Mouse (Mus musculus) lung, embryonic 16.5 days (tissue): ENCODE results near the gene Itsn1. TPM values are rescaled to one million over a fixed set of nuclear protein-coding genes. Genes with fewer than 3 reads are reported as not detected.

ENCODE experiments used
- ATAC-seq: fragments of 200-750 bp; cut with Nextera tagmentation; 2 replicates; pipeline ENCODE4 v1.8.0; 2017; ENCODE audit warnings: low read depth, mild to moderate bottlenecking, moderate library complexity
- H3K27ac ChIP-seq: fragments of 300-500 bp; sonication (generic); 2 replicates; pipeline ENCODE4 v1.5.1; 2014; ENCODE audit warnings: mild to moderate bottlenecking, control low read depth, low read length
- H3K27me3 ChIP-seq: fragments of 300-500 bp; sonication (generic); 2 replicates; pipeline ENCODE4 v1.6.1; 2014; ENCODE audit warnings: low read depth, low read length, mixed read lengths; ENCODE audit not compliant: control insufficient read depth, insufficient read depth
- H3K36me3 ChIP-seq: fragments of 300-500 bp; sonication (generic); 2 replicates; pipeline ENCODE4 v1.6.1; 2014; ENCODE audit warnings: low read length; ENCODE audit not compliant: control insufficient read depth, insufficient read depth
- H3K4me1 ChIP-seq: fragments of 300-500 bp; sonication (generic); replicated peaks from 2 replicates; pipeline ENCODE4 v1.6.1; 2014; ENCODE audit warnings: low read length, mixed read lengths; ENCODE audit not compliant: control insufficient read depth, insufficient read depth
- H3K4me2 ChIP-seq: fragments of 300-500 bp; sonication (generic); 2 replicates; pipeline ENCODE4 v1.6.1; 2014; ENCODE audit warnings: low read depth, low read length, control low read depth
- H3K4me3 ChIP-seq: fragments of 300-500 bp; sonication (generic); 2 replicates; pipeline ENCODE4 v1.5.1; 2014; ENCODE audit warnings: mild to moderate bottlenecking, low read length, control low read depth
- H3K9ac ChIP-seq: fragments of 300-500 bp; sonication (generic); 2 replicates; pipeline ENCODE4 v1.6.1; 2014; ENCODE audit warnings: low read length, control low read depth
- H3K9me3 ChIP-seq: fragments of 300-500 bp; sonication (generic); 2 replicates; pipeline ENCODE4 v1.6.1; 2016; ENCODE audit warnings: low read length; ENCODE audit not compliant: control insufficient read depth
- WGBS: fragments of 180-500 bp; shearing (Covaris S2); extraction: QIAGEN DNeasy Blood & Tissue Kit; methylation state at CpG from one replicate; pipeline ENCODE4 v1.1.7; 2014; 5-methylcytosine and 5-hydroxymethylcytosine counted together
- polyA plus RNA-seq: library from polyadenylated mRNA; unstranded; fragments of >200 nt; fragmentation: Nextera tagmentation; extraction: Ambion mirVana; gene quantifications from 2 replicates; pipeline ENCODE4 v1.2.1, GENCODE M21; 2015

Itsn1 gene
- polyA plus RNA-seq, 1 experiment from 2014 or later = 17.8 TPM

GRCm38 (mm10) chr16:91761761-91762160, 32.7 kb downstream of the Itsn1 start:
- no peak for ATAC-seq
- no peak overlapping the region for H3K9ac ChIP-seq
- WGBS = 59% methylated on average over 3 of the region's 3 CpGs
- H3K4me2 ChIP-seq = no peak overlapping the region
- H3K9me3 ChIP-seq = no peaks in the 10 kb centered on the region
- H3K27me3 ChIP-seq = no peaks in the 10 kb centered on the region
- H3K36me3 ChIP-seq = no peaks in the 10 kb centered on the region
- no peak overlapping the region for H3K4me3 ChIP-seq
- no peak overlapping the region for H3K27ac ChIP-seq
- H3K4me1 ChIP-seq = peaks cover 15% of the 10 kb centered on the region

DNA sequence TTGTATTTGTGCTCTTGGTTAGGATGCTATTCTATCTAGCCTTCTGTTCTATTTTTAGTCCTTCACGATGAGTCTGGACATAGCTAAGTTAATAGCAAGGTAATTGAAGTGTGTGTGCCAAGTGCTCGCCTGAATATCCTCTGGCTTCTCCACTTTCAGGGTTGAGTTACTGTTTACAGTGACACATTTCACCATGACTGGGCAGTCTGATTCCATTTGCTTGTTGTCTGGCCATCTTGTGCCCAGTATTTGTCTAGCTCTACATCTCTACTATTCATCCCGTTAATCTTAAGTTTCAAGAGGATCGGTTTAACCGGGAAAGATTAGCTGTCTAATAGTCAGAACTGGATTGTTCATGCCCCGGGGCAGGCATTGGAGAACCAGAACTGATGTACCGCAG, 33.4 kb downstream of the Itsn1 start:
- WGBS = 62% methylated on average over 7 of the region's 7 CpGs
- Histone ChIP-seq H3K27me3 (no peaks in the 10 kb centered on the region), H3K36me3 (no peaks in the 10 kb centered on the region), H3K4me1 (peaks cover 18% of the 10 kb centered on the region), H3K27ac (no peak overlapping the region), H3K9ac (no peak overlapping the region), H3K9me3 (no peaks in the 10 kb centered on the region), H3K4me2 (no peak overlapping the region), H3K4me3 (no peak overlapping the region)
- no peak for ATAC-seq

DNA sequence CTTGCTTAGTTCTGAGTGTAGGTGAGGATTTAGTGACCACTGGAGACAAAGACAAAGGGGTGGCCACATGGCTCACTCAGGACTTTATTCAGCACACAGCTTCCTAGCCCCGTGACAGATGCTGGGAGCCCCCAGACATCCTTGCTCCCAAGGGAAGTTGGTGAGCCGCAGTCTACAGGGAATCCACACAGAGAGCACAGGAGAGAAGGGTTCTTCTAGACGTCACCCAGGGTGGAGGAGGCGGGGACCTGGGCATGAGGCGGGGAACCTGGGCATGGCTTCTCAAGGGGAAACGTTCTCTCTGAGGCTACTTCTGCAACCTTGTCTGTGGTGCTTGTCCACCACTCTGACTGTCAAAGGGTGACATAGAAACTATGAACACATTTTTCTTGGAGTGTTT, 34.9 kb downstream of the Itsn1 start:
- Histone ChIP-seq H3K27ac (no peak overlapping the region), H3K27me3 (no peaks in the 10 kb centered on the region), H3K4me2 (no peak overlapping the region), H3K4me1 (peaks cover 18% of the 10 kb centered on the region), H3K9ac (no peak overlapping the region), H3K9me3 (no peaks in the 10 kb centered on the region), H3K36me3 (no peaks in the 10 kb centered on the region), H3K4me3 (no peak overlapping the region)
- 50% methylated on average over 6 of the region's 6 CpGs for WGBS
- ATAC-seq = 0 out of 2 replicates have a peak, but pooled peaks have one; percentile 47

DNA sequence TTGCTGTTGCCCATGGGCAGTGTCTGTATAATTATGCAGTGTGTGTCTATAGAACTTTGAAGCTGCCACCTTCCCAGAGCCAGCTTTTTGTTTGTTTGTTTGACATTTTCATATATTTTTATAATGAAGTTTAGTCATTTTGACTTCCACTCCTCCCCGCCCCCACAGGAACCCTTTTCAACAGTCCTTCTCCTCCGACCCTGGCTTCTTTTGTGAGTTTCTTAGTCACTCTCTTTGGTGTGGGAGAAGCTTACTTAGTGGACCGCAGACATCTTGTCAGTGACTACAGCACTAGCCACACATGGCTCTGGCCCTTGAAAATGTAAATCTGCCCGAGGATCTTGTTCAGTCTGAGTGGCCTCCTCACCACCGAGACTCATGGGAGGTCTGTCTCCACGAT, 35.3 kb downstream of the Itsn1 start:
- Histone ChIP-seq H3K4me1 (peaks cover 18% of the 10 kb centered on the region), H3K4me3 (no peak overlapping the region), H3K27me3 (no peaks in the 10 kb centered on the region), H3K36me3 (no peaks in the 10 kb centered on the region), H3K4me2 (no peak overlapping the region), H3K9me3 (no peaks in the 10 kb centered on the region), H3K27ac (no peak overlapping the region), H3K9ac (no peak overlapping the region)
- no peak for ATAC-seq
- WGBS = 54% methylated on average over 6 of the region's 6 CpGs

DNA sequence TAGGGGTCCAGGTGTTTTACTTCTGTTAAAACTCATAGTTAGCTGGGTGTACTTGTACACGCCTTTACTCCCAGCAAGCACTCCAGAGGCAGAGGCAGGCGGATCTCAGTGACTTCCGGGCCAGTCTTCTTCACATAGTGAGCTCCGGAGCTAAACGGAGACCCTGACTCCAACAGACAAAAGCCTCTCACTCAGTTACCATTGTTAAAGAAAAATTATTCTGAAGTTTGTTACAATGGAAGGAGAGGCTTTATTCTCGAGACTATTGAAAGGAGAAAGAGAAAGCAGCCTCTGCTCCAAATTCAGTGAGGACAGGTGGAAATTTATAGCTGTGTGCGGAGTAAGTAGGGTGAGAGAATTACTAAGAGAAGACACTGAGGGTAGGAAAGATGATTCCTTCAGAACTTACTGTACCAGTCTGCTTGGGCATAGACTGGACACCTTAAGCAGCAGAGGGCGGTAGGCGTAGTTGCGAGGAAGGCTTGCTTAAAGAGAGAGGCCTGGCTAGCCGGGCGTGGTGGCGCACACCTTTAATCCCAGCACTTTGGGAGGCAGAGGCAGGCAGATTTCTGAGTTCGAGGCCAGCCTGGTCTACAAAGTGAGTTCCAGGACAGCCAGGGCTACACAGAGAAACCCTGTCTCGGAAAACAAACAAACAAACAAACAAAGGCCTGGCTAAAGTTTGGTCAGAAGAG, 36.2 kb downstream of the Itsn1 start:
- Histone ChIP-seq H3K36me3 (no peaks in the 10 kb centered on the region), H3K27me3 (no peaks in the 10 kb centered on the region), H3K4me2 (no peak overlapping the region), H3K4me3 (no peak overlapping the region), H3K4me1 (peaks cover 18% of the 10 kb centered on the region), H3K9me3 (no peaks in the 10 kb centered on the region), H3K27ac (no peak overlapping the region), H3K9ac (no peak overlapping the region)
- 93% methylated on average over 15 of the region's 15 CpGs for WGBS
- no peak for ATAC-seq

DNA sequence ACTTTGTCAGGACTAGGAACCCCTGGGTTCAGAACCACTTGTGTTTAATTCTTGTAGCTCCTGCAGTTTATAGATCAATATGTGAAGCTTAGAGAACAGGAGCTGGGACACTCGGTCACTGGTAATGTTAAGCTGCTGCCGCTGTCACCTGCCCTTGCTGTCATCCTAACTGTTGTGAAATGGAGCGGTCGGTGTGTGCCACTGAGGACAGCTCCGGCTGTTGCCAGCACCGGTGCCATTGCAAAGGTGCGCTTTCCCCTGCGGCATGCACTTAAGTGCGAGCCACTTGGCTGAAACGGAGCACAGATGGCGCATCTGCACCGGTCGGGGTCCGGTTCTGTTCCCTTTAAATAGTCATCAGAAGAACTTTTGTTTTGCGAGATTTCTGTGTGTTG, 36.7 kb downstream of the Itsn1 start:
- no peaks in the 10 kb centered on the region for H3K9me3 ChIP-seq
- H3K27me3 ChIP-seq = no peaks in the 10 kb centered on the region
- no peaks in the 10 kb centered on the region for H3K36me3 ChIP-seq
- no peak overlapping the region for H3K9ac ChIP-seq
- no peak for ATAC-seq
- no peak overlapping the region for H3K4me2 ChIP-seq
- WGBS = 84% methylated on average over 15 of the region's 15 CpGs
- H3K4me3 ChIP-seq = no peak overlapping the region
- peaks cover 18% of the 10 kb centered on the region for H3K4me1 ChIP-seq
- no peak overlapping the region for H3K27ac ChIP-seq

DNA sequence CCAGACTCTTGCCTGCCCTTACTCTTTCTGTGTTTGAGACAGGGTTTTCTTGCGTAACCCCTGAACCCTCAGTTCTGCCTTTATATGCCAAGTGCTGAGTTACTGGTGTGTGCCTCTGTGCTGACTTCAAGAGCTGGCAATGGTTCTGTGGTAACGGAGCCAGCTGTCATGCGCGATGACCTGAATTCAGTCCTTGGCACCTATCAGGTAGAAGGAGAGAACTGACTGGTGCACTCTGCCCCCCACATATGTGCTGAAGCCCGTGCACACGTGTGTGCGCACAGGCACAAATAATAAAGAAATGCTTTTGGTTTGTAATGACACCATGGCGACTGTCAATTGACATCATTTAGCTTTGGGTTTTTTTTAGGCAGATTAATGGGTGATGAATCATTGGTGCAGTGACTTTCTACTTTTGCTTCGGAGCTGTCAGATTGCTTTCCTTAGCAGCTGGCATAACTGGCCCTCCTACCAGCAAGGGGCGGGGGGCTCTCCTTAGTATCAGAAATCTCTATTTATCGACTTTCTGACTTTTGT, 38.2 kb downstream of the Itsn1 start:
- Histone ChIP-seq H3K27me3 (no peaks in the 10 kb centered on the region), H3K4me3 (no peak overlapping the region)

GRCm38 (mm10) chr16:91768586-91768985, 39.5 kb downstream of the Itsn1 start:
- Histone ChIP-seq H3K36me3 (no peaks in the 10 kb centered on the region), H3K27ac (no peak overlapping the region), H3K4me3 (no peak overlapping the region), H3K4me1 (peaks cover 10% of the 10 kb centered on the region), H3K4me2 (no peak overlapping the region), H3K27me3 (no peaks in the 10 kb centered on the region), H3K9ac (no peak overlapping the region), H3K9me3 (no peaks in the 10 kb centered on the region)
- ATAC-seq = no peak
- WGBS = 85% methylated on average over 6 of the region's 6 CpGs

More for the DNA sequence above, 38.2 kb downstream of the Itsn1 start:
- no peaks in the 10 kb centered on the region for H3K36me3 ChIP-seq
- ATAC-seq = no peak
- no peaks in the 10 kb centered on the region for H3K9me3 ChIP-seq
- peaks cover 12% of the 10 kb centered on the region for H3K4me1 ChIP-seq
- H3K4me2 ChIP-seq = no peak overlapping the region
- no peak overlapping the region for H3K27ac ChIP-seq
- H3K9ac ChIP-seq = no peak overlapping the region
- WGBS = 76% methylated on average over 11 of the region's 11 CpGs

GRCm38 (mm10) chr16:91769911-91770310, 40.8 kb downstream of the Itsn1 start:
- Histone ChIP-seq H3K27ac (no peak overlapping the region), H3K4me3 (no peak overlapping the region), H3K4me2 (no peak overlapping the region), H3K9ac (no peak overlapping the region), H3K27me3 (no peaks in the 10 kb centered on the region), H3K9me3 (no peaks in the 10 kb centered on the region), H3K36me3 (no peaks in the 10 kb centered on the region), H3K4me1 (peaks cover 6% of the 10 kb centered on the region)
- no peak for ATAC-seq
- 88% methylated on average over 5 of the region's 5 CpGs for WGBS
